Mouse (Mus musculus): Measurements from ENCODE around the gene Zfp282. TPM values are rescaled to one million over a fixed set of nuclear protein-coding genes. Genes with fewer than 3 reads are reported as not detected.

Zfp282 gene
- polyA plus RNA-seq, 1 experiment from 2014 or later: 10.3 TPM

DNA sequence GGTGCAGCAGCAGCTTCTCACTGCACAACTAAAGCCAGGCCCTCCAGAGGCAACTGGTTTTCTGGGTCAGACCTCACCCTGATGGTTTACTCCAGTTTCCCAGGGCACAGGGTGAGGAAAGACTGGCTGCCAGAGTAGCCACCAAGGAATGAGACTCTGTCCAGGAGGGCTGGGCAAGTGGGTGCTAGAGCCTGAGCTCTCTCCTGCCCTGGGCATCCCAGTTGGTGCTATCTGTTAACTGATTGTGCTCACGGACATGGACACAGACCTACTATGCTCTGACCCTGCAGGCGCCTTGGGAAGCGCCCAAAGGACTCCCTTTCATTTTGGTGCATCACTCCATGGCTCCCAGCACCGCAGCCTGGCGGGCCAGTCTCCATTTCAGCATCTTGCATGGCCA is 29.3 kb downstream of the Zfp282 start:
- Histone ChIP-seq H3K36me3 (ENCODE audit: control insufficient read depth, insufficient read depth, low read length) (peaks cover 61% of the 10 kb centered on the region), H3K27me3 (replicated peaks; ENCODE audit: control insufficient read depth, insufficient read depth, low read length) (no peaks in the 10 kb centered on the region), H3K27ac (ENCODE audit: low read depth) (no peak overlapping the region), H3K4me3 (ENCODE audit: low read depth, low read length) (no peak overlapping the region), H3K4me1 (replicated peaks; ENCODE audit: control insufficient read depth, insufficient read depth, low read length) (no peaks in the 10 kb centered on the region), H3K4me2 (ENCODE audit: low read length) (no peak overlapping the region), H3K9me3 (ENCODE audit: control insufficient read depth, low read length) (no peaks in the 10 kb centered on the region), H3K9ac (ENCODE audit: low read length) (no peak overlapping the region)
- WGBS: 98% methylated on average over 5 of the region's 5 CpGs
- no peak for DNase-seq (ENCODE audit: low spot score)
- no peak for ATAC-seq (replicated peaks; ENCODE audit: low FRiP score, low TSS enrichment, low read depth)

DNA sequence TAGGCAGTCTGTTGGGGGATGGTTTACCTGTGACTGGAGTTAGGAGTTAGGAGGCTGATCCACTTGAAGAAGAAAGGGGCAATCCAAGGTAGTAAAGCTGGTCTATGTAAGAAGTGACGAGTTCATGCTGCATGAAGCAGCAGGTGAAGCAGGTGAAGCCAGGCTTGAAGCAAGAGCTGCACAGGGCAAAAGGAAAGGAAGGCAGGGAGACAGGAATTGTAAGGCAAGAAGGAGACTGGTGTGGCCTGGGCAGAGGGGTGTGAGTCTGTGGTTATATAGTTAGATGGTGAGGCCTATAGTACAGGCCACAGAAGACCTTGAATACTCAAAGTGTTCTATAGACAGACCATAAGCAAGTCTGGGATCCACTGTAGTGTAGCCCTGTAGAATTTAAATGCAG is 32.0 kb downstream of the Zfp282 start:
- DNase-seq (ENCODE audit: low spot score) (no peak), ATAC-seq (replicated peaks; ENCODE audit: low FRiP score, low TSS enrichment, low read depth) (no peak)
- no peak overlapping the region for H3K9ac ChIP-seq (ENCODE audit: low read length)
- H3K4me2 ChIP-seq (ENCODE audit: low read length): no peak overlapping the region
- no peaks in the 10 kb centered on the region for H3K27me3 ChIP-seq (replicated peaks; ENCODE audit: control insufficient read depth, insufficient read depth, low read length)
- no peaks in the 10 kb centered on the region for H3K9me3 ChIP-seq (ENCODE audit: control insufficient read depth, low read length)
- no peak overlapping the region for H3K4me3 ChIP-seq (ENCODE audit: low read depth, low read length)
- WGBS: 82% methylated on average over 1 of the region's 1 CpGs
- no peaks in the 10 kb centered on the region for H3K4me1 ChIP-seq (replicated peaks; ENCODE audit: control insufficient read depth, insufficient read depth, low read length)
- no peak overlapping the region for H3K27ac ChIP-seq (ENCODE audit: low read depth)
- H3K36me3 ChIP-seq (ENCODE audit: control insufficient read depth, insufficient read depth, low read length): peaks cover 40% of the 10 kb centered on the region

DNA sequence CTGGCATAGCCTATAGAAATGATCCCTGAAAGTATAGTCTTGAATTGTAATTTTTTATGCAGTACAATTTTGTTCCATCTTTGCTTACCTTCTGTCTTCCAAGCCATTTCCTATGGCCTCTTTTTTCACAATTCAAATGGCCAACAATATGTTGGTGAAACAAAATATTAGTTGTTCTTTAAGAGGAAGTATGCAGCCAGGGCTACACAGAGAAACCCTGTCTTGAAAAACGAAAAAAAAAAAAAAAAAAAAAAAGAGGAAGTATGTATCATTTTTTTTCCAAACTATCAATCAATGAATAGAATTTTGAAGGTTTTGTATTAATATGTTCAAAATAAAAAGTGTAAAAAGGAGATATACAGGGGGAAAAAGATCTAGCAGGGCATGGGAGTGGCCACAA is 34.6 kb downstream of the Zfp282 start:
- ATAC-seq (replicated peaks; ENCODE audit: low FRiP score, low TSS enrichment, low read depth): no peak
- Histone ChIP-seq H3K4me2 (ENCODE audit: low read length) (no peak overlapping the region), H3K27ac (ENCODE audit: low read depth) (no peak overlapping the region), H3K4me1 (replicated peaks; ENCODE audit: control insufficient read depth, insufficient read depth, low read length) (no peaks in the 10 kb centered on the region), H3K9ac (ENCODE audit: low read length) (no peak overlapping the region), H3K9me3 (ENCODE audit: control insufficient read depth, low read length) (no peaks in the 10 kb centered on the region), H3K36me3 (ENCODE audit: control insufficient read depth, insufficient read depth, low read length) (peaks cover 13% of the 10 kb centered on the region), H3K4me3 (ENCODE audit: low read depth, low read length) (no peak overlapping the region), H3K27me3 (replicated peaks; ENCODE audit: control insufficient read depth, insufficient read depth, low read length) (no peaks in the 10 kb centered on the region)
- DNase-seq (ENCODE audit: low spot score): no peak
- WGBS: 59% methylated on average over 1 of the region's 1 CpGs

DNA sequence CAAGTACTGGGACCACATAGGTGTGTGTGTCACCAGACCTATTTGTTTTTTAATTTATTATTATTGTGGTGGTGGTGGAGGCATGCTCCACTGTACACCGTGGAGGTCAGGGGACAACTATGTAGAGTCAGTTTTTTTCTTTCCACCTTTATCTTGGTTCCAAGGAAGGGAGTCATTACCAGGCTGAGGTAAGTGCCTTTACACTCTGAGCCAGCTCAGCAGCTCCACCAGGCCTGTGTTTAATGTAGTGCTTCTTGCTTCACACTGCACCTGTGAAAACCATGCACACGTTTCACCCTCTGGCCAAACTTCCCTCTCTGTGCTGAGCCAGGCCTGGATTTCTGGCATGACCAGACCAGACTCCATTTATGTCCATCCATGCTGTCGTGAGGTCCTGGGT is 36.0 kb downstream of the Zfp282 start:
- WGBS: 47% methylated on average over 3 of the region's 3 CpGs
- no peak overlapping the region for H3K4me2 ChIP-seq (ENCODE audit: low read length)
- no peaks in the 10 kb centered on the region for H3K9me3 ChIP-seq (ENCODE audit: control insufficient read depth, low read length)
- H3K27me3 ChIP-seq (replicated peaks; ENCODE audit: control insufficient read depth, insufficient read depth, low read length): no peaks in the 10 kb centered on the region
- DNase-seq (ENCODE audit: low spot score) (no peak), ATAC-seq (replicated peaks; ENCODE audit: low FRiP score, low TSS enrichment, low read depth) (peak; percentile 32; the same call in 1 of the 2 replicates)
- no peak overlapping the region for H3K9ac ChIP-seq (ENCODE audit: low read length)
- H3K36me3 ChIP-seq (ENCODE audit: control insufficient read depth, insufficient read depth, low read length): 0 out of 2 replicates have a peak, but pooled peaks cover 5% of the 10 kb centered on the region
- no peak overlapping the region for H3K27ac ChIP-seq (ENCODE audit: low read depth)
- no peak overlapping the region for H3K4me3 ChIP-seq (ENCODE audit: low read depth, low read length)
- no peaks in the 10 kb centered on the region for H3K4me1 ChIP-seq (replicated peaks; ENCODE audit: control insufficient read depth, insufficient read depth, low read length)

DNA sequence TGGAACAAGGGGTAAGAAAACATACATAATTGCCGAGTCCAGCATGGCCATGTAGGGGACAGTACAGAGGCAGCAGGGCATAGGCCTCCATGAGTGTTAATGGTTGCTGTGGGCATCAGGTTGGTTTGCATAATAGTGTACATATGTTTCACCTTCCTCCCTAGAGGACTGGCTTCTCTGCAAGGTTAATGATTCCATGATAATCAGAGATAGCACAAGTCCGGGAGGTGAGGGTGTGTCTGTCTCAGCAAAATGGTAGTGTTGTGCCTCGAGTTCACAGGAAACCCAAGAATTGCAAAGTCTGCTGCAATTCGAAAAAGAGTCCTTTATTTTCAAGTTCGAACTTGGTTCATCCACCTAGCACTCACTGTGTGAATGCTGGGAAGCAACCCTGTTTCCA is 40.0 kb downstream of the Zfp282 start:
- H3K4me2 ChIP-seq (ENCODE audit: low read length): no peak overlapping the region
- no peak overlapping the region for H3K9ac ChIP-seq (ENCODE audit: low read length)
- H3K36me3 ChIP-seq (ENCODE audit: control insufficient read depth, insufficient read depth, low read length): no peaks in the 10 kb centered on the region
- H3K4me3 ChIP-seq (ENCODE audit: low read depth, low read length): no peak overlapping the region
- H3K9me3 ChIP-seq (ENCODE audit: control insufficient read depth, low read length): no peaks in the 10 kb centered on the region
- H3K4me1 ChIP-seq (replicated peaks; ENCODE audit: control insufficient read depth, insufficient read depth, low read length): peaks cover 10% of the 10 kb centered on the region
- DNase-seq (ENCODE audit: low spot score) (no peak), ATAC-seq (replicated peaks; ENCODE audit: low FRiP score, low TSS enrichment, low read depth) (no peak)
- H3K27me3 ChIP-seq (replicated peaks; ENCODE audit: control insufficient read depth, insufficient read depth, low read length): no peaks in the 10 kb centered on the region
- H3K27ac ChIP-seq (ENCODE audit: low read depth): no peak overlapping the region
- 71% methylated on average over 5 of the region's 5 CpGs for whole genome bisulfite sequencing

DNA sequence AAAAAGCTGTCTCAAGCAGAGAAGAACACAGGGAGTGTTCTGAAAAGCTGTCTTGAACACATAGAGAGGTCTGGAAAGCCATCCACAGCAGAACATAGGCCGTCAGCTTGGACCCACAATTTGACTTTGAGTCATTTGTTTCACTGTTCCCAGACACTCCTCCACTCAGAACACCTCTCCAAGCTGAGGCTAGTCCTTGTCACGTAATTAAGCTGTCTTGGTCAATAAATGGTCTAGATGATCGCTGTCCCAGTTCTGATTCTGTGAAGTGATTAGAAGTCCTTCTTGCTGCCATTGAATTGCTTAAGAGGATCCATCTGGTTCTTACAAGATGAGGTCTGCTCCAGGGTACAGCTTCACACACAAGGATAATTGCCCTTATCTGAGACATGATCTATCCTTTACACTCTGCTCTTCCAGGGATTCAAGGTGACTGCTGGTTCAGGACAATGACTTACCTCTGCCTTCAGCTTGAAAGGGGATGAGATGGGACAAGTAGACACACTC is 41.8 kb downstream of the Zfp282 start:
- 77% methylated on average over 3 of the region's 3 CpGs for WGBS
- ATAC-seq (replicated peaks; ENCODE audit: low FRiP score, low TSS enrichment, low read depth) (no peak), DNase-seq (ENCODE audit: low spot score) (no peak)
- Histone ChIP-seq H3K36me3 (ENCODE audit: control insufficient read depth, insufficient read depth, low read length) (no peaks in the 10 kb centered on the region), H3K4me3 (ENCODE audit: low read depth, low read length) (no peak overlapping the region), H3K27me3 (replicated peaks; ENCODE audit: control insufficient read depth, insufficient read depth, low read length) (no peaks in the 10 kb centered on the region), H3K27ac (ENCODE audit: low read depth) (no peak overlapping the region), H3K9ac (ENCODE audit: low read length) (no peak overlapping the region), H3K9me3 (ENCODE audit: control insufficient read depth, low read length) (no peaks in the 10 kb centered on the region), H3K4me2 (ENCODE audit: low read length) (no peak overlapping the region), H3K4me1 (replicated peaks; ENCODE audit: control insufficient read depth, insufficient read depth, low read length) (peaks cover 15% of the 10 kb centered on the region)

DNA sequence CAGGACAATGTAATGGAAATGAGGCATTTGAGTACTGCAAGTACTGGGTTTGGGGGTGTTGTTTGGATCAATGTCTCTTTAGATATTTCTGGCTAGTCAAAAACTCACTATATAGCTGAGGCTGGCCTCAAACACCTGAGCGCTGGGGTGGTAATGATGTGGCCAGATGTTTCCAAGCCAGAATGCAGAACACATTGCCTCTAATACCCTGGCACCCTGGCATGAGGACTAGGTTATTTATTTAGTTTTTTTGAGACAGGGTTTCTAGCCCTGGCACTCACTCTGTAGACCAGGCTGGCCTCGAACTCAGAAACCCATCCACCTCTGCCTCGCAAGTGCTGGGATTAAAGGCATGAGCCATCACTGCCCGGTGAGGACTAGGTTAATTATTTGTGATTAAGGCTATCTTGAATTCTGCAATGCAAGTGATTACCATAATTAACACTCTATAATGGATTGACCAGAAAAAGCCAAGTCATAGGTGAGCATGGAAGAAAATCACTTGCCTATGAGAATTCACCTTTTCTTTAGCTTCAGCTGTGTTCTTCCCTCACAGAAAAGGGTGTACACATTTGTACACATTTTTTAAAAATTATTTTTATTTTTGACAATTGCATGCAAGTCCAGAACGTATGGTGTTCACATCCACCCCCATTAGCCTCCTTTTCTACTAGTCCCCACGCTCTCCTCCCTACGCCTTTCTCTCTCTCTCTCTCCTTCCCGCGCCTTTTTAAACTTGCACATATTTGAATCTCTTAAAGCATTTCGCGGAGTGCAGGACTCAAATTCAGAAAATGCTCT is 42.8 kb downstream of the Zfp282 start:
- Histone ChIP-seq H3K4me3 (ENCODE audit: low read depth, low read length) (peak overlapping the region; percentile 99), H3K36me3 (ENCODE audit: control insufficient read depth, insufficient read depth, low read length) (no peaks in the 10 kb centered on the region), H3K27me3 (replicated peaks; ENCODE audit: control insufficient read depth, insufficient read depth, low read length) (no peaks in the 10 kb centered on the region), H3K9ac (ENCODE audit: low read length) (peak overlapping the region; percentile 86), H3K27ac (ENCODE audit: low read depth) (peak overlapping the region; percentile 96; the same call in 1 of the 2 replicates), H3K4me2 (ENCODE audit: low read length) (peak overlapping the region; percentile 53), H3K9me3 (ENCODE audit: control insufficient read depth, low read length) (no peaks in the 10 kb centered on the region), H3K4me1 (replicated peaks; ENCODE audit: control insufficient read depth, insufficient read depth, low read length) (peaks cover 15% of the 10 kb centered on the region)
- DNase-seq (ENCODE audit: low spot score): no peak
- 27% methylated on average over 11 of the region's 11 CpGs for WGBS
- peak; percentile 20 for ATAC-seq (replicated peaks; ENCODE audit: low FRiP score, low TSS enrichment, low read depth)

DNA sequence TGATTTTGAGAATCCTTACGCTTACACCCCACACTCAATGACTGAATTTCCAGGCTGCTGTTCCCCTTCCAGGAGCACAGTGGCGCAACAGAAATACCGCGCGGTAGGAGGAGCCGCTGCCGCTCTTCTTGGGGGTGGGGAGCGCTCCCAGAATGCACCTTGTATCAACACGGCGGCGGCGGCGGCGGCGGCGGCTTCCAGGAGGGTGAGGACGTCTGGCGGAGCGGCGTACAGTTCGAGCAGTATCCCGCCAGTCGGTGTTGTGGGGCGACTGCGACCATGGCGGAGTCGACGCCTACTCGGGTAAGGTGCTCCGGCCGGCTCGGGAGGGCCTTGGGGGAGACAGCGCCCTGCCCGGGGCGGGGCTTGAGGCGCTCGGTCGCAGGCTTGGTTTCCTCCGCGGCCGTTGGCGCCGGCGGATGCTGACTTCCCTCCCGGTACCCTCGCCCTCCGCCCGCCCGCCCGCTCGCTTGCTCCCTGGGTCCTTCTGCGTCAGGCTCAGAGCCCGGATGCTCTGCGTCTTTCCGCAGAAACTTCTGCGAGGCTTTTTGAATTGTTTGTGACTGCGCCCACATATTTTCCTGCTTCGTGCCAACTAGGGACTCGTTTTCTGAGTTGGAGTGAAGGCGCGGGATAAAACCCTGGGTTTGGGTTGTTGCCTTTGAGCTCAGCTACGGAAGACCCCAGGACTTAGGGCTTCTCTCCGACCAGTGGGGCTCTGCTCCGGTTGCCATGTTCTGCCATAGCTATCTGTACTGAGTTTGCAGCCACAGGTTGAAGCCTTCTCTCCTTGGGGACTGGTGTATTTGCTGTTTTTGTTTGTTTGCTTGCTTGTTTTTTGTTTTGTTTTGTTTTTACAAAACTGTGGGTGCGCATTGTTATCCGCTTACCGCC is 43.7 kb downstream of the Zfp282 start, which contains the start of gene Zfp212:
TSS of gene Zfp212 (plus strand) at position 30 of the 894 bp plus-strand sequence.
- H3K9me3 ChIP-seq (ENCODE audit: control insufficient read depth, low read length): no peaks in the 10 kb centered on the region
- no peaks in the 10 kb centered on the region for H3K36me3 ChIP-seq (ENCODE audit: control insufficient read depth, insufficient read depth, low read length)
- peak within 1 kb of the TSS; percentile 96 for H3K27ac ChIP-seq (ENCODE audit: low read depth)
- H3K4me2 ChIP-seq (ENCODE audit: low read length): peak within 1 kb of the TSS; percentile 90
- ATAC-seq (replicated peaks; ENCODE audit: low FRiP score, low TSS enrichment, low read depth) (peak; percentile 93), DNase-seq (ENCODE audit: low spot score) (peak; percentile 97)
- WGBS: under 1% methylated on average over 60 of the region's 67 CpGs
- peak within 1 kb of the TSS; percentile 99 for H3K4me3 ChIP-seq (ENCODE audit: low read depth, low read length)
- no peaks in the 10 kb centered on the region for H3K27me3 ChIP-seq (replicated peaks; ENCODE audit: control insufficient read depth, insufficient read depth, low read length)
- peak within 1 kb of the TSS; percentile 86 for H3K9ac ChIP-seq (ENCODE audit: low read length)
- peaks cover 15% of the 10 kb centered on the region for H3K4me1 ChIP-seq (replicated peaks; ENCODE audit: control insufficient read depth, insufficient read depth, low read length)
